Mouse (Mus musculus) embryo, embryonic 11 days (tissue): ENCODE data around the gene Fsd2.
A peak's percentile ranks its signal among the peaks of the same experiment; 100 is the strongest.

Experiments
- DNase-seq: peaks from one replicate; pipeline ENCODE4 v3.0.0-alpha.2; 2015

Fsd2 gene

GRCm38 (mm10) chr7:81540999-81541398 lies 25.7 kb downstream of the Fsd2 start:
- DNase-seq = no peak

- peak; percentile 20 for DNase-seq
Measured at GRCm38 (mm10) chr7:81539565-81539964, 27.2 kb downstream of the Fsd2 start.

- DNase-seq = no peak
Measured at GRCm38 (mm10) chr7:81538070-81538675, 28.6 kb downstream of the Fsd2 start.

DNA sequence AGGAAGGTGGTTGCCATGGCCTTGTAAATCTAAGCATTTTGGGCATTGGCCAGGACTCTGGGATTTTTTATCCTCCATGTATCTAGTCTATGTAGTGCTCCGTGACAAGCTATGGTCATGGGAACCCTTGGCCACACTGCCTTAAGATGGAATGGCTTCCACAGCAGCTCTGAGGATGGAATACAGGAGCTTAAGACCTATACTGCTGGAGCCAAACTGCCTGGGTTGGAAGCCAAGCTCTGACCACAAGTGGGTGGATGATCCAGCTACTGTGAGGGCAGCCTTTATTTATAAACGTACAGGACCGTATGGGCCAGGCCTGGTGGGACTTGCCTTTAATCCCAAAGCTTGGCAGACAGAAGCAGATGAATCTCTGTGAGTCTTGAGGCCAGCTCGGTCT lies 30.3 kb downstream of the Fsd2 start:
- DNase-seq = no peak

DNA sequence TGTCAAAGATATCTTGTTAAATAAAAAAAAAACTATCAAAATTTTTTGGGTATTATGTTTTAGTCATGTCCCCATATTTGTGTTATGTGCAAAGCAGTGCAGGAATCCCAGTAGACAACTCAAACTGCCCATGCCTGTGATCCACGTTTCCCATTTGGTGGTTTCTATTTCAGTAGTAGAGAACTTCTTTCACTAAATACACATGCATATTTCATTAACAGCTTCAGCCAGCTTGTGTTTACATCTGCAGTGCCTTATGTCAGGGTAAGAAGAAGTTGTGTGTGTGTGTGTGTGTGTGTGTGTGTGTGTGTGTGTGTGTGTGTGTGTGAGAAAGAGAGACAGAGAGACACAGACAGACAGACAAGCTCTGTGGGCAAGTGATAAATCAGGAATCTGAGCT lies 35.3 kb downstream of the Fsd2 start:
- no peak for DNase-seq

DNA sequence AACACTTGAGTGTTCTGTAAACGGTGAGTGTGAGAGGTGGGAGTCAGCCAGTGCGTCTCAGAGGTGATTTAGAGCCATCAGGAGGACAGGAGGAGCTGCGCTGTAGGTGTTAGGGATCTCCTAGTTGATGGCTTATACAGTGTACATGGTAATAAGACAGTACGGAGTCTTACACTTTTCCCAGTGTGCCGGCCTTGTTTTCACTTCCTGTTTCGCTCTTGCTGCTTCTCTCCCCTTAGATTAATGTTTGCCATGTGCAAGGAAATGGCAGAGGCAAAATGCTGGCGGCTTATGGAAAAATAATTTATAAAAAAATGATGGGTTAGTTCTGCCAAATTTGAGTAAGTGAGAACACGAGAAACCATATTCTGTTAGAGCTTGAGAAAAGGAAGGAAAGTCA lies 37.8 kb downstream of the Fsd2 start:
- no peak for DNase-seq

DNA sequence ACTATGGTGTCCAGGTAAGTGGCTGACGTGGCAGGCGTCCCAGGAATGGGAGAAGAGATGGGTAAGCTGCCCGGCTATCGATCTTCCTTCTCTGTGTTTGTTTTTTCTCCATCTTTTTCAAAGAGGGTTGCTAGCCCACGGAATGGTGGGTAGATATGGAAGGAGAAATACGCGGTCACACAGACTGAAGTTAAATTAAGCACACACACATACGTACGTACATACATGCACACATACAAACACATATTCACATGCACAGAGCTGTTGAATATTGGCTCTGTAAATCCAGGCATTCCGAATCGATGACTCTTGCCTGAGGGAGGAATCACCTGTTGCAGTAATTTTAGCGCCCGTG lies 43.1 kb downstream of the Fsd2 start:
- no peak for DNase-seq

DNA sequence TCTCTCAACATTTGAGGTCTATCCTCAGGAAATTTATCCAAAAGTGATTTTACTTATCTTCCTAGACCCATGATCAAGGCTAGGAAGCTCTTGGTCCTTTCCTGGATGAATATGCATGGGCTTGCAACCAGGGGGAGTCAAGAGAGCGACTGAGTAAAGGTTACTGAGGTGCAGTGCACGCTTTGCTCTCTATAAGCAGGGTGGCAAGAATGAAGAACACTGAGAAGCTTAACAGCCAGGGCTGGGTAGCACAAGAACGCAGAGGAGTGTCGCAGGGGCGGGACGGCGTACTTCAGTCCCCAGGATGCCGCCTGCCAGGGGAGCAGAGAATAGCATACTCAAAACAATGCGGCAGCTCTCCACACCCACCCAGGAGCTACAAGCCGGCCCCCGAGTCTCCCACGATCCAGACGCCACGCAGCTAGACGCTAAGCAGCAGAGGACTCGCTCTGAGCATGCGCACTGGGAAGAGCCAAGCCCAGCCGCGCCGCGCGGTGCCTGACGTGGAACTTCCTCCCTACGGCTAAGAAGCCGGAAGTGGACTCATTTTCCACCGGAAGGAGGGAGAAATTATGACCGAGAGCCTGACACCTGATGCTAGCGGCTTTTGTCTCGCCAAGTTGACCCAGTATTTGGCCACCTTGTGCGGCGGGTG lies 43.6 kb downstream of the Fsd2 start:
- peak; percentile 98 for DNase-seq

GRCm38 (mm10) chr7:81516154-81517030 lies 50.4 kb downstream of the Fsd2 start:
- DNase-seq = no peak

- no peak for DNase-seq
Measured at GRCm38 (mm10) chr7:81514906-81515590, 51.7 kb downstream of the Fsd2 start.

GRCm38 (mm10) chr7:81501050-81501449 lies 65.7 kb downstream of the Fsd2 start:
- no peak for DNase-seq

DNA sequence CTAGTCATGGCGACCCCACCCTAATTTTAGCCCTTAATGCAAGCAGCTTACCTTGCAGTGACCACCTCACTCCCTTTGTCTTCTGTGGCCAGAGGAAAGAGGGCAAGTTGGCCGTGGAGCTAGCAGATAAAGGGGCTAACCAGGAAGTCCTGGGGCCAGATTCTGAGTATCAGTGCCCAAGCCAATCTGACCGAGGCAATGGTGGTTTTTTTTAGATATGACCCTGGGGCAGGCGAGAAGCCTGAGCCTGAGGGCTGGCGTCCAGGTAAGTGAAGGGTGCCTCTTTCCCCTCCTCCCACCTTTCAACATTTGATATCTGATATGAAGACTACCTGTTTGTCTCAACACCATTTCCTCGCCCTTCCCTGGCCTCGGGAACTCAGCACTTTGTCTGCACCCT lies 68.6 kb downstream of the Fsd2 start, which contains the start of gene BC048679:
BC048679 (minus strand) TSS at position 101 of the 400 bp plus-strand sequence.
- no peak for DNase-seq

DNA sequence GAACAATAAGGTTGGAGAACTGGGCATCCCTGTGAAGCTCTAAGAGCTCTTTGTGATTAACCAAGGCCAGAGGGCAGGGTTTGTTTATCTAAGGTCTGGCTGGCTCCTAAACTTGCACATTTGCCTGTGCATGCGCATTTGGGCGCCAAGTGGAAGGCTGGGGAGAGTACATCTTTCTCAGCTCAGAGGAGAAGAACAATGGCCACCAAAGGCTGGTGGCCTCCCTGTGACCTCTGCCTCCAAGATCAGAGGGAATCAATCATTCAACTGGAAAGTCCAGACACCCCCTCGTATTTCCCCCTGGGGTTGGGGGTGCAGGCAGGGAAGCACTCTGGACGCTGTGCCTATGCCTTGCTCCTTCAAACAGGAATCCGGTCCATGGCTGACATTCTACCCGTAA lies 69.6 kb downstream of the Fsd2 start:
- DNase-seq = peak; percentile 60

DNA sequence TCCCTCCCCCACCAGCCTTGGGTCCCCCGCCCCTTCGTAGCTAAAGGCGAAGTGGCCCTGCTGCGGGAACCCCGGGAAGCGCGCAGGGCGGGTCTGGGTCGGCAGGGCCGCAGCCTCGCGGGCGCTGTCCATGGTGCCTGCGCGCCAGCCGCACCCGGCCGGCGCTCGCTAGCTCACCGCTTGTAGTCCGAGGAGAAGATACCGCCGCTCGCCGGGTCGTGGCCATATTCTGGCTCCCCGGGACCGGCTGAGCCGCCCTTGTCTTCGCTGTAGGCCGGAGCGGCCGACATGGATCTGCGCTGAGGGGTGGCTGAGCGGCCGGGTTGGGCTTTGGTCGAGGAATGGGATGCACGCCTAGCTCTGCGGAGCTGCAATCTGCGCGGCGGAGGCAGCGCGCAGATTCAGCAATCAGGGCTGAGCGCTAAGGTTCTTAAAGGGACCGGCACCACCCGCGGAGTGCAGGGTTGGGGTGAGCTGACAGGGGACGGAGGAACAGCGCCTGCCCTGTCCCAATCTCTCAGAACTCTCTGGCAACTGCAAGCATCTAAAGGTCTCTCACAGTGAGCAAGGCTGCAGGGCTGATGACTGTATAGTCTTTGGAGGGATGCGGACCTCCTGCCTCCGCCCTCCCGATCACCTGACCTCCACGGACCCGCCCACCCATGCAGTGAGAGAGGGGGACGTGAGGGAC lies 73.3 kb downstream of the Fsd2 start, which contains the start of gene Ap3b2:
Ap3b2 (minus strand) TSS at position 595 of the 691 bp plus-strand sequence.
- DNase-seq = peak; percentile 88

DNA sequence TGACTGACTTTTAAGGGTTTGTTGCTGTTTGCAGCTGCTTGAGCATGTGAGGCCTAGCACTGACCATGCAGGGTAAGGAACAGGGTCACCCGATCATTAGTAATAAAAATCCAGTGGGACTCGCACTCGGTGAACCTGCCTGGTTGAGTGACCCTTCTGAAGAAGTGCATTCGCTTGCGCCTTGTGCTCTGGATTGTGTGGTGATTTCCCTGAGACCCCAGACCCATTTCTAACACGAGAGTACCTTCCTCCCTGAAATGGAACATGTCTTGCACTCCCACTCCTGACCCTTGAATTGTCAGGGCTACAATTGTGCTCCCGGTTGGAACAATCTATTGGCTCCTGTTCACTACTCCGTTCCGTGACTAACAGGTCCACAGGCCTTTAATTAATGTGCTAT lies 74.1 kb downstream of the Fsd2 start:
- no peak for DNase-seq

GRCm38 (mm10) chr7:81489649-81490048 lies 77.1 kb downstream of the Fsd2 start:
- DNase-seq = peak; percentile 59
